Mouse (Mus musculus) heart, postnatal 10 days (tissue): ENCODE results near the gene Vsig4. TPM values are rescaled to one million over a fixed set of nuclear protein-coding genes. Genes with fewer than 3 reads are reported as not detected.
"Not testable (repeated sequence)": the region's sequence is repeated elsewhere in the genome, so short reads cannot be mapped to it uniquely, and the experiment has no call there.

ENCODE experiments used
- DNase-seq, 2 experiments: peaks; one replicate each; pipeline ENCODE4 v3.0.0; 2021
- intact Hi-C: fragments of 180-260 bp; cut with DNase I; formaldehyde crosslinking; loops from one replicate; pipeline ENCODE4 v1.15.1; 2025
- microRNA-seq, 2 experiments: library from miRNA; unstranded; fragments of <30 nt; microRNA quantifications; one replicate each; pipeline ENCODE4 v1.2.0; 2022
- total RNA-seq, 2 experiments: library from RNA; stranded (reverse); gene quantifications; 2 replicates each; pipeline ENCODE4 v1.2.3; 2021

Gene Vsig4
- total RNA-seq: under 1 TPM; 0.29 to 0.42 TPM

DNA sequence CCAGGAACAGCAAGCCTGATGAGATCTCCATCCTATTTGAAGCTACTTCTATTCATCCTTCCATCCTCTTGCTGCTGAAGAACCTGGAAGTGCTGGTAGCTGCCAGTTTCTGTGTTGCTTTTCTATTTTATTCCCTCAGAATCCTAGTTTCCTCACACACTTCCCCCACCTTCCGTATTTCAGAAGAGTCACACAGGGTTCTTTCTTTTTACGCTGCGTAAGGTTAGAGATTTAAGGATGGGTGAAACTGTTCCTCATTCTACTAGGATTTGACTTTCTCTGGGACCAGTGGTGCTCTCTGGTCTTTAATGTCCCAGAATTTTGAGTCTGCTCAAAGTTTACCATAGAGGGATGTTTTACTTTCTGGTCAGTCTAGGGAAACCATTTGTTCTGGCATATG lies at the start of gene Vsig4:
Gene Vsig4 (minus strand): TSS at position 101 of the 400 bp plus-strand sequence.
- intact Hi-C loops: no loop called here
- no peak for DNase-seq

DNA sequence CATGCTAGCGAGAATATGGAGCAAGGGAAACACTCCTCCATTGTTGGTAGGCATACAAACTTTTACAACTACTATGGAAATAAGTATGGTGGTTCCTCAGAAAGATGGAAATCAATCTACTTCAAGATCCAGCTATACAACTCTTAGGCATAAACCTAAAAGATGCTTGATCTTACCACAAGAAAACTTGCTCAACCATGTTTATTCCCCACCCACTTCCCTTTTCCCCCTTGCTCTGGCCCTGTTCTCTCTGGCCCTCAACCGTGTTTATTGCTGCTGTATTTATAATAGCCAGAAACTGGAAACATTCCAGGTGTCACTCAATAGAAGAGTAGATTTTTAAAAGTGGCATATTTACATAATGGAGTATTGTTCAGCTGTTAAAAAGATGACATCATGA lies 45.9 kb upstream of the Vsig4 start:
- intact Hi-C loops: loop anchor here (10.0 kb wide), 1 partner anchor 536 kb away; no protein-coding TSS in a partner anchor
- DNase-seq: no peak

DNA sequence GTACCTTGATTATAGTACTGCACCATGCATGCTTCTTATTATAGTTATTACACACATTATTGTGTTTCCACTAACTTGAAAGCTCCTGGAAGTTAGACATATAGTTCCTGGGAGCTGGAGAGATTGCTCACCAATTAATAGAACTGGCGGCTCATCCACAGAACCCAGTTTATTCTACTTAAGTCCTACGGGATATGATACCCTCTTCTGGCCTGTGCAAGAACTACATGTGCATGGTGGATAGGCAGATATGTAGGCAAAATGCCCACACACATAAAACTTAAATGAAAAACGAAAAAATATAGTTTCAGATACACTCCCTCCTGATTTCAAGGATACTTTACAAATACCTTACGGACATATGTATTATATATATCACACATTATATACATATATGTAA lies 36.5 kb upstream of the Vsig4 start:
- peak; percentile 12 to 14 for DNase-seq
- intact Hi-C loops: loop anchor here (1.0 to 10.0 kb wide), 3 partner anchors 307 to 545 kb away; no protein-coding TSS in a partner anchor

DNA sequence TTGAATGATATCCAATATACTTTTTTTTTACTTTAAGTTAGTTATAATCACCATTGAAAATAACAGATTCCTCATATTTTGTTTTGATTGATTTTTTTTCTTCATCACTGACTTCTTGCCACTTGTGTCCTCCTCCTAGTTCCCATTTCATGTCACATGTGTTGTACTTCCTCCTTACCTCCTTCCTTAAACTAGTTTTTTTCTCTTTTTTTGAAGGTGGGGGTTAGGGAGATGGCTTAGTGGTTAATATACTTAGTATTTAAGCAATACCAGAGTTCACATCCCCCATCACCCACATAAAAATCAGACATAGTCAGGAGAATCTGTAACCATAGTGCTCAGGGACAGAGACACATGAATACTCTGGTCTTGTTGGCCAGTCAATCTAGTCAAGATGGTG lies 36.7 kb downstream of the Vsig4 start:
- DNase-seq: no peak
- intact Hi-C loops: no loop called here

DNA sequence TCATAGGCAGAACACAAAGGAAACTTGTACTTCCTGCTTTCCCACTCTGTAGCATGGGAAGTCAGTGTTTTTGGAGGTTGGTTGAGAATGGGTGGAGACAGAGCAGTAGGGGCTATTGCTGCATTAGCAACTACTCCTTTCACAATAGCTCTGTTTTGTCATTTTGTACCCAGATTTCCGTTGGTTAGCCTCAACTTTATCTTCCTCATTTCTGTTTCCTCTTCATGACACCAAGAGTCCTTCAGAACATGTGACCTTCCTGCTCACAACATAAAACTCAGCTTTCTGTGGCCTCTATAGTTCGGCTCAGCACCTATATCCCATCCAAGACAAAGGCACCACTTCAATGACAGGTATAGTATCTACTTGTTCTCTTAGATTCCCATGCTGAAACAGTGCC lies 53.6 kb downstream of the Vsig4 start:
- DNase-seq: peak; percentile 4
- intact Hi-C loops: loop anchor here (5.0 kb wide), 2 partner anchors 48 to 363 kb away; no protein-coding TSS in a partner anchor

DNA sequence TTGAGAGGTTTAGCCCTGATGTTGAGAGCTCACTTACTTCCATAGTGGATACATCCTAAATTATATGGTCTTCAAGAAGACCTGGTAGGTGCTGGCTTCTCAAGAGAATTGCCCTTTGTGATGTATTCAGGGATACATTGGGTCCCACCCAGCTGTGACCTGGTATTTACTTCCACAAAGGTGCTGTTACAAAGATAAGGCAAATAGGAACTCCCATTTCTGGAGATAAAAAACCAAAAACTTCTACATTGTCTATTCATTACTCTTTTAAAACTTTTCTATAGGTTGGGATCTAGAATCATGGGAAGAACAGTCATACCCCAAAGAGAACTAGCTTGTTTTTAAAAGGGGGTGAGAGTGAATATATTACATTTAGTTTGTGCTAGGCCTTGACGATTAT lies 54.2 kb downstream of the Vsig4 start:
- intact Hi-C loops: loop anchor here (5.0 kb wide), 2 partner anchors 48 to 363 kb away; no protein-coding TSS in a partner anchor
- DNase-seq: no peak

DNA sequence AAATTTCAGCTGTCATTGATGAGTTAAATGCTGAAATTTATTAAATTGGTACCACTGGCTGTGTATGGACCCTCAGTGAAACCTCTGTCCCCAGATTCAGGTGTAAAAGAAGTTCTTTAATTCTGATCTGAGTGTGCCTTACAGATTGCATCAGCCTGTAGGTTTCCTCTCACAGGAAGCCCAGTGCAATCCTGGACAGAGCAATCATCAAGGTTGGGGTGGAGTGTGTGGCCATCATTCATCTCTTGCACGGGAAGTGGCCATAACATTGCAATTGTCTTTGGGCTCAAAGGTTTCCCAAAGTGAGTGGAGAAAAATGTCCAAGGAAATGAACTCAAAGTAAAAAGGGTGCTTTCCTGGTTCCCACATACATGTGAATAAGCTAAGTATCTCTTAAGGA lies 57.5 kb downstream of the Vsig4 start:
- no peak for DNase-seq

DNA sequence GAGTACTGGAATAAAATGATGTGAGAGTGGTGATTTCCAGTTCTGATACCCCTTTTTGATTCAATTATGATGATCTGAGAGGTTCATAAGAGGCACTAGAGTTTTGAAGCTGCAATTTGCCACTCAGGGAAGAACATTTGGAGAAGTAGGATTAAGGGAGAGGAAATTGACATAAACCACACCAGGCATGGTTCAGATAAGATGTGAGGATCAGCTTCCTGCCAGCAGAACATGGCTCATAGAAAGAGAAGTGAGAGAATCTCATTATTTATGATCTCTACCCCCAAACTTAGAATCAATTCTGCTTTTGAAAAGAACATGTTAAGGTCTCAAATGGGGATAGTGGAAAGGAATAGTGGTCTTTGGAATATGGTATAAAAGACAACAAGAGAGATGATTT lies 66.2 kb downstream of the Vsig4 start:
- no peak for DNase-seq
- intact Hi-C loops: loop anchor here (10.0 kb wide), 1 partner anchor 88 kb away; no protein-coding TSS in a partner anchor

More for the DNA sequence above, 57.5 kb downstream of the Vsig4 start:
- intact Hi-C loops: loop anchor here (5.0 kb wide), 2 partner anchors 52 to 367 kb away; no protein-coding TSS in a partner anchor

DNA sequence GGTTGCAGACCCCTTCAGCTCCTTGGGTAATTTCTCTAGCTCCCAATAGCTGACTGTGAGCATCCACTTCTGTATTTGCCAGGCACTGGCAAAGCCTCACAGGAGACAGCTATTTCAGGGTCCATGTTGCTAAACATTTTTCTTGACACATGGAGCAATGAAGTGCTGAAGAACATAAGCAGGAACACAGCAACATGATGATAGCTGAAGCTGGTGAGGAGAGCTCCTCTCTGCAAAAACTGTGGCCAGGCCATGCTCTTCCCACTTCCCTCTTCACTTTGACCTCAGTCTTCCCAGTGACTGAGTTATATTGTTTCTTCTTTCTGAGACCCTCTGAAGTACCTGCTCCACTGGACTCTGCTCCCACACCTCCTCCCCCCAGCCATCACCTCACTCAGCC lies 67.8 kb downstream of the Vsig4 start:
- no peak for DNase-seq
- intact Hi-C loops: loop anchor here (10.0 kb wide), 1 partner anchor 89 kb away; no protein-coding TSS in a partner anchor

DNA sequence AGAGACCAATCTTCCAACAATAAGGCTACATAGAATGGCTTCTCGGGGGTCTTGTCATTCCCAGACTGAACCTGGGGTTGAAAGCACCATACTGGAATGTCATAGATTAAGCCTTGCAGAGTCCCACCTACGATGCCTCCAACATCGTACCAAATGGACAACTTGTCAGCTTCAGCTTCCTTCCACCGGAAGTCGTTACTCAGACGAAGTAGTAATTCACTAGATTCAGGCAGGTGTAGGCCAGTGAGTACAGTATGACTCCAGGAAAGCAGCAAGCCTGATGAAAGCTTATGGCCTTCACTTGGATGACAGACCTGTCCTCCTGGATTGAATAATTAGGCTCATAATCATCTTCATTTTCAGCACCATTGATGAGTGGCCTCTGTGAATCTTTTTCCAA lies 69.0 kb downstream of the Vsig4 start:
- intact Hi-C loops: loop anchor here (10.0 kb wide), 1 partner anchor 91 kb away; no protein-coding TSS in a partner anchor

DNA sequence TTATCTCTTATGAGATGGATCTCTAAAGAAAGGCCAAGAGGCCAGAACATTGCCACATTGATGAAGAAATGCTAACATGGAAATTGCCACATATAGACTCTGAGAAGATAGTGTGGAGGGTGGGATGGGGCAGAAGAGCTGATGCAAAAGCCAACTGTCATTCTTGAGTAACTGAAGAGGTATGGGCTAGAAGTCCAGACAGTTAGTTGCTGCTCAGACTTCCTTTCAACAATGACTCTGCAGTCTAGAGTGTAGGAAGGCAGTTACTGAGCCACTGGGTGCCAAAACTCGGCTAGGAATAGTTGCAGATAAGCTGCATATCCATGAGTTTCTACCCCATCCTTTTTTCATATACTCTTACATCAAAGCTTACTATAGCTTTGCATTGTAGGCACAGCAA lies 75.2 kb downstream of the Vsig4 start:
- no peak for DNase-seq
- intact Hi-C loops: no loop called here

More for the DNA sequence above, 69.0 kb downstream of the Vsig4 start:
- no peak for DNase-seq

DNA sequence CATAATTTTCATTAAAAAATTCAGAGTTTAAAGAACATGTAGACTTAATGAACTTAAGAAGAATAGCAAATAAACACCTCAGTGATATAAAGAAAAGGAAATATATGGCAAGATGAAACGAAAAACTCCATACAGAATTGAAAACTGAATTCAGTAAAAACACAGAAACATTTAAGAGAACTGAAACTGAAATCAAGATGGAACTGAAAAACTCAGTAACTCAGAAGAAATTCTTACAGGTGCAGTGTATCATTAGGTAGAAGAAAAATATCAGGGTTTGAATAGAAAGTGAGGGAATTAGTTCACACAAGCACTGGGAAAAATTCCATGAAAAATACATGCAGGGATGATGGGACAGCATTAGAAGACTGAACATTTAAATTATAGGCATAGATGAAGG lies 86.4 kb downstream of the Vsig4 start:
- intact Hi-C loops: no loop called here
- no peak for DNase-seq

DNA sequence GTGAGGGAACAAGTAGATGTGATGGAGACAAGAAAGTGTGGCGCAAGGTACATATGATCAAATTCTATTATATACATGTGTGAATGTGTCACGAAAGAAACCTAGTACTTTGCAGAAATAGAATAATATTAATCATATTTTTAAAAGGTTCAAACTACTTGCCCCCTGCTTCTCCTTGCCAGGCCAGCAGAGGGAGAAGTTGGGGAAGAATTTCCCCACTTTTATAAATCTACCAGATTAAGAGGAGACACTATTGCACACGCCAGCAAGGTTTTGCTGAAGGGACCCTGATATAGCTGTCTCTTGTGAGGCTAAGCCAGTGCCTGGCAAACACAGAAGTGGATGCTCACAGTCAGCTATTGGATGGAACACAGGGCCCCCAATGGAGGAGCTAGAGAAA lies 88.1 kb downstream of the Vsig4 start:
- DNase-seq, intact Hi-C loops: not testable (repeated sequence)

Small RNAs within 50 kb of the gene (microRNA-seq; reads per million reads assigned to microRNA genes)
- 119 to 145 reads per million in 2 experiments for gene Mir223

Other genes starting within 250 kb of the Vsig4 start
- 100 to 1,000 TPM; 219 to 224 TPM for gene Msn, start 197.4 kb downstream of the Vsig4 start, total RNA-seq
- gene Heph, start 161.9 kb upstream of the Vsig4 start, total RNA-seq: 10 to 100 TPM; 11.9 to 13.2 TPM
- not detected for gene Hsf3, start 162.9 kb upstream of the Vsig4 start, total RNA-seq